Mouse (Mus musculus) ES-E14 (cell line): ENCODE data around the gene Eif5b.

Experiments
- CHD2 ChIP-seq: IDR thresholded peaks from 2 replicates; pipeline ENCODE4 v1.6.1; 2014; ENCODE audit warnings: mild to moderate bottlenecking, low read depth, low read length, inconsistent platforms
- HCFC1 ChIP-seq: IDR thresholded peaks from 2 replicates; pipeline ENCODE4 v1.6.1; 2012; ENCODE audit warnings: low read length, inconsistent platforms, borderline replicate concordance; ENCODE audit not compliant: insufficient read depth
- MAFK ChIP-seq: IDR thresholded peaks from 2 replicates; pipeline ENCODE4 v1.6.1; 2014; ENCODE audit warnings: mild to moderate bottlenecking, low read depth, low read length, inconsistent platforms; ENCODE audit not compliant: insufficient read depth
- ZNF384 ChIP-seq: IDR thresholded peaks from 2 replicates; pipeline ENCODE4 v1.6.1; 2012; ENCODE audit warnings: low read depth, low read length, inconsistent platforms

- no peak for TF ChIP-seq CHD2
- no peak for TF ChIP-seq HCFC1
- TF ChIP-seq MAFK = no peak
- no peak for TF ChIP-seq ZNF384
Measured at GRCm38 (mm10) chr1:38038898-38039297, 41.1 kb downstream of the Eif5b start.
